Mouse (Mus musculus): ENCODE data around the gene Taf3.
A peak's percentile ranks its signal among the peaks of the same experiment; 100 is the strongest.

Gene Taf3

DNA sequence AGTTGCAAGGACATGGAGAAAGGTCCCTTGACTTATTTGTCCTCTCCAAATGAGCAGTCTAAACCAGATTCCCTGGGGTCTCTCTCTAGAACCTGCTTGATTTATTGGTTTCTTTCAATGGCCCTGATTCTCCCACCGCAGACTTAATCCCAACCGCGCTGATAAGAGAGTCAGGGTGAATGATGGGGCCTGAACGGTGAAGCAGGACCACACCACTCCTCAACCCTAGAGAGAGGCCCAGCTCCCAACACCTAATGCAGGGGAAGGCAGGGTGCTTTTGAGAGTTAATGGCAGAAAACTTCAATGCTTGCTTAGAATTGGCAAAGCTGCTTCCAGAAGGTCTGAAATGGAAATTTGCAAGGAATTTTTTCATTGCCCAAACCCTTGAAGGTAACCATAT, 173.2 kb downstream of the Taf3 start:
- DNase-seq, result no peak

- DNase-seq, result peak in 1 of 2 experiments; percentile 9
Observed at GRCm38 (mm10) chr2:9874467-9875219, 173.8 kb downstream of the Taf3 start.

DNA sequence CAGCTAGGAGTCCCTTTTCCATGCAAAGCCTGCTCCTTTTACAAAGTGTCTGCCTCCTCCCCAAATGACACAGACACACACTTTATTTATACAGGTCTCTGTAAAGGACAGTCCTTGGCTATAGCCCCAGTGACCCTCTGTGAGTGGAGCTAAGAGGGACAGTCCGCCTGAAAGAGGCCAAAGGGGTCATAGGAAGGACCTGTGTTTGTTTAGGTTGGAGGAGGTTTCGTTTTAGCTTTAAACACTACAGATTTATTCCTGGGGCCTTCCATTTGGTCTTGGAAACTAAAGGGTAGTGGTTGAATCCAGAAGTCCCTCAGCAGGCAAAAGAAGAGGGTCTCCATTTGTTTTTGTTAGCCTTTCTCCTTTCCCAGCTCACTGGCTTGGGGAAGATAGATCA, 174.6 kb downstream of the Taf3 start:
- DNase-seq, result no peak

DNA sequence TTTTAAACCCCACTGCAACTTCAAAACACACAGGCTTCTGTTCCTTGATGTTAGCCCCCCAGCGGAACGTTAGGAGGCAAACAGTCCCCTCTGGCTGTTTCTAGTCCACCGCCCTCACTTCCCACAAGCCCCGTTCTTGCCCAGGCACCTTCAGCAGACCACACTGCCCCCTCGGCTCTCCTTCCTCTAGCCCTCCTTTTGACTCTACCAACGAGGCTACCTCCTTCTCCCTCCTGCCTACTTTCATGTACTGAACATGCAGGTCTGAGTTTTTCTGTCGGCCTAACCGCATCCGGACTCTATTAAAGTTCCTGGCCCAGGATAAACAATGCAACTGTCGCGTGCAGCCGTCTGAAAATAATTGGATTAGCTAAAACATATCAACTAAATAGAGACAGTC, 175.7 kb downstream of the Taf3 start:
- no peak for DNase-seq

DNA sequence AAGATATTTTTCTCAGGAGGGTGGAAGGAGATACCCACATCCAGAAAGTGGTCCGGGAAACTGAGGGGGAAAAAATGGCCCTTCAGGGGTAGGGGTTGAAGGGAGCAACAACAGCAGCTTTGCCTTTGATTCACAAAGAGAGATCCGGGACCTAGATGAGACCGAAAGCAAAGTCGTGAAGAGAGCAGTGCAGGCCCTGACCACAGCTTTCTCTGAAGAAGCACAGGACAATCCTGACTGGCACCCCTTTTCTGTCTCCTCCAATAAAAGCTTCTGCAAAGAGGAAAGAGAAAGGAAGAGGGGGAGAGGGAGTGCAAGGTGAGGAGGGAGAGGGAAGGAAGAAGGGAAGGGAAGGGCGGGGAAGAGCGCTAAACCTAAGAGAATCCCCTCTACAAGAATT, 176.6 kb downstream of the Taf3 start:
- no peak for DNase-seq

DNA sequence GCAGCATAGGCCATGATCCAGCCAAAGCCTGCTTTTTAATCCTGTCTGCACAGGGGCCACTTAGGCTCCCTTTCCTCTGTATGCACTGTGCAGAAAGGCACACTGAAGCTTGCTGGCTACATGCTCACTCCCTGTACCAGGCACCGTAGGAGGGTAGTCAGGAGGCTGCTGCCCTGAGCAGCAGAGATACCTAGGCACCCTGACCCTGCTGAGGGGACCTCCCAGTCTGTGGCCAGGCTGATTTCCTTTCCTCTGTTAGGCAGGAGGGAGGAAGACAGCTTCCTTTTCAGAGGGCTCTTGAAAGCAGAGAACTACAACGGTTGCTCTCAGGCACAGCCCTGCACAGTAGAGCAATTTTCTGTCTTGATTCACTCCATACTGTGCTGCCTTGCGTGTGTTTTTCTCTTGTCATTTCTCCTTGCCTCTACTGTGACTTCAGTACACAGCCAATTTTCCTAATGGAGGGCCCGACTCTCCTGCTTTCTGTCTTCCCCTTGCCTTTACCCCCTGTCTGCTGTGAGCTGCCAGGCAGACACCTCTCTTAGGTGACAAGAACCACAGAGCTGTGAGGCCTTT, 177.2 kb downstream of the Taf3 start:
- DNase-seq, result no peak

GRCm38 (mm10) chr2:9867092-9867825, 181.1 kb downstream of the Taf3 start:
- DNase-seq, result no peak

Measured in cerebellum, postnatal 14 days (tissue).